16 mouse cellular contexts compared by ENCODE assay signal in the genomic region with DNA sequence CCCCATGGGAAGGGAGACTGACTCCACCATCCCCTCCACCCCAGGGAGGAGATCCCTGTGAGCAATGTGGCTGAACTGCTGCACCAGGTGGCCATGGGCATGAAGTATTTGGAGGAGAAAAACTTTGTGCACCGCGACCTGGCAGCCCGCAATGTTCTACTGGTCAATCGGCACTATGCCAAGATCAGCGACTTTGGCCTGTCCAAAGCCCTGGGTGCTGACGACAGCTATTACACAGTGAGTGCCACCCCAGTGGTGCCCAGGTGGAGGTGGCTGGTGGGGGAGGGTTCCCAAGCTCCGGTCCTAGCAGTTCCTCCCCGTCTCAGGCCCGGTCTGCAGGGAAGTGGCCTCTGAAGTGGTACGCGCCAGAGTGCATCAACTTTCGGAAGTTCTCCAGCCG. TPM values are rescaled to one million over a fixed set of nuclear protein-coding genes. Genes with fewer than 3 reads are reported as not detected.
"Had no signal": no experiment of that assay in that cellular context is flagged by ENCODE, and none has a peak within 500 bp of the region (broad histone marks: within the 10 kb centered on the region; RNA-seq: fewer than 3 reads in every experiment).

No protein-coding gene starts in this region.

- H3K36me3 ChIP-seq: limb, embryonic 12.5 days; limb, embryonic 15.5 days; liver, embryonic 13.5 days had no signal

- H3K27ac ChIP-seq: hindbrain, postnatal 0 days; limb, embryonic 12.5 days; limb, embryonic 15.5 days; liver, embryonic 13.5 days; stomach, postnatal 0 days had no signal

- ATAC-seq: hindbrain, postnatal 0 days; inflammation-experienced regulatory T-cells, adult 6 months; intestine, postnatal 0 days had no signal

- H3K9me3 ChIP-seq: limb, embryonic 12.5 days; limb, embryonic 15.5 days; liver, embryonic 13.5 days had no signal

- H3K4me3 ChIP-seq: limb, embryonic 12.5 days; limb, embryonic 15.5 days; liver, embryonic 13.5 days had no signal

- DNase-seq: left cerebral cortex, postnatal 4 days; liver, embryonic 13.5 days; lung, adult 2 months; lung, postnatal 14 days; midbrain, embryonic 14.5 days; right cerebral cortex, postnatal 14 days; right cerebral cortex, postnatal 4 days; thymus, adult 2 months; thymus, postnatal 14 days had no signal

- H3K4me2 ChIP-seq: limb, embryonic 12.5 days; limb, embryonic 15.5 days; liver, embryonic 13.5 days; midbrain, embryonic 11.5 days had no signal

- H3K9ac ChIP-seq: limb, embryonic 12.5 days; limb, embryonic 15.5 days; liver, embryonic 13.5 days had no signal

RNA-seq across cellular contexts. Expression of a gene that starts 19.2 kb away (rescaled TPM):
- polyA plus RNA-seq: liver, embryonic 13.5 days had no signal
